Mouse (Mus musculus) stomach, postnatal 0 days (tissue): ENCODE results near the gene Actr3.

Experiments
- CTCF ChIP-seq: IDR thresholded peaks from 2 replicates; pipeline ENCODE4 v1.5.1; 2016; ENCODE audit warnings: antibody characterized with exemption, low read depth, mild to moderate bottlenecking, moderate library complexity
- EP300 ChIP-seq: optimal IDR thresholded peaks from 2 replicates; pipeline ENCODE3; 2016; ENCODE audit warnings: antibody characterized with exemption

DNA sequence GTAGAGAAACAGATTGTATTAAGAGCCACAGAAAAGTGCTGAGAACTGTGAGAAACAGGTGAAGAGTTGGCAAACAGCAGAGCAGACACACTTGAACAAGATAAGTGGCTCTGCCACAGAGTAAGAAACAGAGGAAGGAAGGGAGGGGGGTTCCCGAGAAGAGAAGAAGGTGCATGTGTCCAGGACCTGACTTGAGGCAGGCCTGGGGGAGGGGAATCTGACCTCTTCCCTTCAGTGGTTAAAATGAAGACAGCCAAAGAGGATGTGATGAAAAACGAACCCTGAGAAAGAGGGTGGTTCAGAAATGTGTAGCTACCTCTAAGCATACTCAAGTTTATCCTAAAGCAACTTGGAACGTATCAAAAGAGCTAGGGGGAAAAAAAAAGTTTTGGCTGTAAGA is 2.4 kb upstream of the Actr3 start:
- TF ChIP-seq CTCF (no peak), EP300 (no peak)
